Mouse (Mus musculus) limb, embryonic 15.5 days (tissue): ENCODE results near the gene Baiap3. TPM values are rescaled to one million over a fixed set of nuclear protein-coding genes. Genes with fewer than 3 reads are reported as not detected.

Experiments used
- ATAC-seq: fragments of 200-750 bp; cut with Nextera tagmentation; 2 replicates; pipeline ENCODE4 v1.8.0; 2017; ENCODE audit warnings: low read depth, moderate TSS enrichment; ENCODE audit not compliant: insufficient number of reproducible peaks, low FRiP score, low TSS enrichment
- H3K27ac ChIP-seq: fragments of 300-500 bp; sonication (generic); 2 replicates; pipeline ENCODE4 v1.5.1; 2015; ENCODE audit warnings: moderate library complexity, mild to moderate bottlenecking, inconsistent platforms
- H3K27me3 ChIP-seq: fragments of 300-500 bp; sonication (generic); 2 replicates; pipeline ENCODE4 v1.6.1; 2015; ENCODE audit warnings: inconsistent platforms
- H3K36me3 ChIP-seq: fragments of 300-500 bp; sonication (generic); 2 replicates; pipeline ENCODE4 v1.6.1; 2015; ENCODE audit warnings: inconsistent platforms
- H3K4me1 ChIP-seq: fragments of 300-500 bp; sonication (generic); 2 replicates; pipeline ENCODE4 v1.6.1; 2015; ENCODE audit warnings: inconsistent platforms
- H3K4me2 ChIP-seq: fragments of 300-500 bp; sonication (generic); 2 replicates; pipeline ENCODE4 v1.6.1; 2015; ENCODE audit warnings: mild to moderate bottlenecking, inconsistent platforms
- H3K4me3 ChIP-seq: fragments of 300-500 bp; sonication (generic); 2 replicates; pipeline ENCODE4 v1.5.1; 2015; ENCODE audit warnings: mild to moderate bottlenecking, inconsistent platforms
- H3K9ac ChIP-seq: fragments of 300-500 bp; sonication (generic); 2 replicates; pipeline ENCODE4 v1.6.1; 2015; ENCODE audit warnings: inconsistent platforms
- H3K9me3 ChIP-seq: fragments of 300-500 bp; sonication (generic); 2 replicates; pipeline ENCODE4 v1.6.1; 2016; ENCODE audit warnings: inconsistent platforms
- WGBS: fragments of 180-500 bp; shearing (Covaris S2); methylation state at CpG from one replicate; pipeline ENCODE4 v1.1.7; 2015; 5-methylcytosine and 5-hydroxymethylcytosine counted together
- polyA plus RNA-seq: library from polyadenylated mRNA; unstranded; fragments of >200 nt; fragmentation: Nextera tagmentation; extraction: Ambion mirVana; gene quantifications from 2 replicates; pipeline ENCODE4 v1.2.1, GENCODE M21; 2015

The Baiap3 gene
- 0.46 and 0.61 TPM in 2 replicates for polyA plus RNA-seq

GRCm38 (mm10) chr17:25256140-25256754, at the start of gene Baiap3:
TSS of gene Baiap3 (minus strand) at chr17:25256364.
- Histone ChIP-seq H3K4me1 (peaks cover 15% of the 10 kb centered on the region), H3K9ac (peak within 1 kb of the TSS; percentile 31; the same call in 1 of the 2 replicates), H3K27me3 (peaks cover 50% of the 10 kb centered on the region), H3K27ac (no peak within 1 kb of the TSS), H3K36me3 (peaks cover 23% of the 10 kb centered on the region), H3K4me3 (peak within 1 kb of the TSS; percentile 36), H3K9me3 (no peaks in the 10 kb centered on the region), H3K4me2 (peak within 1 kb of the TSS; percentile 69)
- 4% methylated on average over 35 of the region's 35 CpGs for WGBS
- ATAC-seq: no peak

GRCm38 (mm10) chr17:25298094-25298493, 41.9 kb upstream of the Baiap3 start, which contains the start of gene Prss34:
TSS of gene Prss34 (plus strand) at chr17:25298394.
- Histone ChIP-seq H3K27ac (no peak within 1 kb of the TSS), H3K36me3 (no peaks in the 10 kb centered on the region), H3K9me3 (no peaks in the 10 kb centered on the region), H3K4me1 (no peaks in the 10 kb centered on the region), H3K4me3 (no peak within 1 kb of the TSS), H3K27me3 (no peaks in the 10 kb centered on the region), H3K4me2 (no peak within 1 kb of the TSS), H3K9ac (no peak within 1 kb of the TSS)
- ATAC-seq: no peak
- 66% methylated on average over 5 of the region's 5 CpGs for WGBS

DNA sequence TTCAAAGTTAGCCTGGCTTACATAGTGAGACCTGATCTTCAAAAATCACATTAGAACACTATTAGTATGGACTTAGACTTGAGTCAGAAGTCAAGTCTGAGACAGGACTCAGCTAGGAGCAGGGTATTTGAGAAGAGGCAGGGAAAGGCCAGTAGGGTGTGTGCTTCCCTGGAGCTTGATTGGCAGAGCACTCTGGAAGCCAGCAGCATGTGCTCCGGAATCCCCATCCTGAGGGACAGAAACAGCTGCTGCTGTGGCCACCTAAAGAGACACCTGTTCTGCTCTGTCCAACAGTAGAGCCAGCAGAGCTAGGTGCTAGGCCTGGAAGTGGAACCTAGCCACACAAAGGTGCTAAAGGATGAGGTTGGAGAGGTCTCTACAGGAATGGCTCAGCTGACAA, 37.9 kb upstream of the Baiap3 start:
- Histone ChIP-seq H3K36me3 (no peaks in the 10 kb centered on the region), H3K9ac (no peak overlapping the region), H3K4me1 (no peaks in the 10 kb centered on the region), H3K4me2 (no peak overlapping the region), H3K27me3 (0 out of 2 replicates have a peak, but pooled peaks cover 7% of the 10 kb centered on the region), H3K4me3 (no peak overlapping the region), H3K9me3 (no peaks in the 10 kb centered on the region), H3K27ac (no peak overlapping the region)
- 74% methylated on average over 1 of the region's 1 CpGs for WGBS
- no peak for ATAC-seq

GRCm38 (mm10) chr17:25293495-25293894, 37.3 kb upstream of the Baiap3 start:
- ATAC-seq: no peak
- H3K4me1 ChIP-seq: no peaks in the 10 kb centered on the region
- no peaks in the 10 kb centered on the region for H3K9me3 ChIP-seq
- no peak overlapping the region for H3K4me2 ChIP-seq
- WGBS: 73% methylated on average over 5 of the region's 5 CpGs
- 0 out of 2 replicates have a peak, but pooled peaks cover 7% of the 10 kb centered on the region for H3K27me3 ChIP-seq
- no peak overlapping the region for H3K4me3 ChIP-seq
- H3K27ac ChIP-seq: no peak overlapping the region
- no peaks in the 10 kb centered on the region for H3K36me3 ChIP-seq
- no peak overlapping the region for H3K9ac ChIP-seq

DNA sequence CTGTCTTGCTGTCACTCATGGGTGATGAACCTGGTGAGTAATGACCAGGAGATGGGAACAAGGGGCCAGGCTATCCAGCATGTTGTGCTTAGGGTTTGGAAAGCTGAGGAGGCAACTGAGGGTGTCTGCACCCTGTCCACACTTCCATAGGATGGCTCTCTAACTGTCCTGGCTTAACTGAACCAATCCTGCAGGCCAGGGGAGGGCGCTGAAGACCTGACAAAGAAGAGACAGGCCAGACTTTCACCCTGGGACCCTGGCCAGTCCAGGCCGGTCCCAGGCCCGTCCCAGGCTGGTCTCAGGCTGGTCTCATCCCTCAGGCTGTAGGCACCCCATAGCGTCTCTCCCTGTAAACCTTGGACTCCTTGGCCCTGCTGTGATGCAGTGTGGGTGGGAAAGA, 34.2 kb upstream of the Baiap3 start:
- Histone ChIP-seq H3K27me3 (0 out of 2 replicates have a peak, but pooled peaks cover 7% of the 10 kb centered on the region), H3K4me2 (no peak overlapping the region), H3K9ac (no peak overlapping the region), H3K27ac (no peak overlapping the region), H3K4me3 (no peak overlapping the region), H3K9me3 (no peaks in the 10 kb centered on the region), H3K36me3 (no peaks in the 10 kb centered on the region), H3K4me1 (no peaks in the 10 kb centered on the region)
- ATAC-seq: no peak
- 23% methylated on average over 4 of the region's 4 CpGs for WGBS

DNA sequence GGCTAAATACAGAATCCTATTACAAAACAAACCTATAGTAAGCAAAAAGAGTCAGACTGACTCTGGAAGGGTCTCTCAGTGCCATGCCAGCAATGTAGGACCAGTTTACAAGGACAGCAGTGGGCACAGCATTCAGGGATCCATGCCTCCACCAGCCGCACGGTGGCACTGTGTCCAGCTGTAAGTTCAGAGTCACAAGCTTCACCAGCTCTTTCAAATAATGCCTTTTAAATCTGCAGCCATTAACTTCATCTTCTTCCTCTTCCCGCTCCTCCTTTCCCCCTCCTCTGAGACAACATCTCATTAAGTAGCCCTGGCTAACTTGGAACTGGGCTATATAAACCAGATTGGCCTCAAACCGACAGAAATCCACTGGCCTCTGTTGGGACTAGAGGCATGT, 32.7 kb upstream of the Baiap3 start:
- no peak for ATAC-seq
- Histone ChIP-seq H3K4me3 (no peak overlapping the region), H3K9me3 (no peaks in the 10 kb centered on the region), H3K27ac (no peak overlapping the region), H3K4me2 (no peak overlapping the region), H3K4me1 (no peaks in the 10 kb centered on the region), H3K36me3 (no peaks in the 10 kb centered on the region), H3K27me3 (0 out of 2 replicates have a peak, but pooled peaks cover 7% of the 10 kb centered on the region), H3K9ac (no peak overlapping the region)
- 17% methylated on average over 4 of the region's 4 CpGs for WGBS

DNA sequence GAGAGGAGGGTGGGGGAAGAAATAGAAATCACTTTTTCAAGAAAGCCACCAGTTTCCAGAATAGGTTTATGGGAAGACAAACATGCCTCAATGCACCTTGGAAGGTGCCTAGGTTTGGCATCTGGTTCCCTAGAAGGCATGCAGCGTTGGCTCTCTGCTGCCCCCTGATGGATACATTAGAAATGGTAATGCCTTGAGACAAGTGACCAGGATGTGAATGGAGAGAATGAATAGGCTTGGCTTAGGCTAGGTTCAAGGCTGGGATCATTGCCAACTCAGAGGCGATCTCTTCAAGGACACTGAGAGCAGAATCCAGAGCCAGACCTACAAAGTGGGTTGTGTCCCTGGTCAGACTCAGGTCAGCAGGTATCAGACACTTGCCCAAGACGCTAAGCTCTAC, 28.9 kb upstream of the Baiap3 start:
- H3K9ac ChIP-seq: no peak overlapping the region
- no peak overlapping the region for H3K4me2 ChIP-seq
- H3K9me3 ChIP-seq: no peaks in the 10 kb centered on the region
- H3K4me3 ChIP-seq: no peak overlapping the region
- H3K27ac ChIP-seq: no peak overlapping the region
- no peaks in the 10 kb centered on the region for H3K27me3 ChIP-seq
- no peaks in the 10 kb centered on the region for H3K4me1 ChIP-seq
- no peaks in the 10 kb centered on the region for H3K36me3 ChIP-seq
- WGBS: 22% methylated on average over 3 of the region's 3 CpGs
- ATAC-seq: no peak

DNA sequence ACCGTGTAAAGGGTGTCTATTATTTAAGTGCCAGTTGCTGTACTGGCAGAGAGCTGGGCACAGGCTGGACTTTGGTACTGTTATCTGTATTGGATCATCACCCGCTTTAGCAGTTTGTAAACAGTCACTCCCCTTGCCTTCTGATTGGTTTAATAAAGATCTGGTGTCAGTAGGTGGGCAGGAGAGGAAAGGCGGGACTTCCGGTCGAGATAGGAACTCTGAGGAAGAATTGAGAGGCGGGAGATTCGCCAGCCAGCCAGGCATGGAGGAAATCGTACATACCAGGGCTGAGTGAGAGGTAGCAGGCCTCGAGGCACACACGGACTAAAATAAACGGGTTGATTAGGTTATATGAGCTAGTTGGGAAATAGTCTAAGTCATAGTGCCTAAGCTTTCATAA, 26.0 kb upstream of the Baiap3 start:
- no peak overlapping the region for H3K4me3 ChIP-seq

DNA sequence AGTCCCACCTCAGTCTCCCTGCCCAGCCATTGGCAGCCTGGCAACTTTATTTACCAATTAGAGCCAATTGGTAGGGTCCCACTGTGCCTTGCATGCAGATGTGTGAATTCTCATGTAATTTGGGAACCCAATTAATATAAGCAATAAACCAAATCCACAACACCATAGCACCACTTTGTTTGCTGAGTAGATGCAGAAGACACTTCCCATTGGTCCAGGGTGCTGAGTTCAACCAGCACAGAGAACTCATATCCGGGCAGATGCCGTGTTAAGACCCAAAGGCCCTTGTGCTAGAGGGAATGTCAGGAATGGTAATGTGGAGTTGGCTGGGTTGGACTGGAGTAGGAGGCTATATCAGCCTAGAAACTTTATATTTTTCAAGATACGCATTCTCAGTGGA, 19.7 kb upstream of the Baiap3 start:
- no peak overlapping the region for H3K9ac ChIP-seq
- ATAC-seq: no peak
- 93% methylated on average over 3 of the region's 3 CpGs for WGBS

More for the DNA sequence above, 26.0 kb upstream of the Baiap3 start:
- H3K27me3 ChIP-seq: peaks cover 6% of the 10 kb centered on the region; the same call in 1 of the 2 replicates
- H3K36me3 ChIP-seq: no peaks in the 10 kb centered on the region
- H3K9me3 ChIP-seq: no peaks in the 10 kb centered on the region
- ATAC-seq: no peak
- H3K27ac ChIP-seq: no peak overlapping the region
- 35% methylated on average over 11 of the region's 11 CpGs for WGBS
- no peak overlapping the region for H3K4me2 ChIP-seq
- H3K9ac ChIP-seq: no peak overlapping the region
- H3K4me1 ChIP-seq: no peaks in the 10 kb centered on the region

GRCm38 (mm10) chr17:25274571-25275346, 18.6 kb upstream of the Baiap3 start, which contains the start of gene Ube2i:
TSS of gene Ube2i (minus strand) at chr17:25274622.
- Histone ChIP-seq H3K9ac (peak within 1 kb of the TSS; percentile 99), H3K27ac (peak within 1 kb of the TSS; percentile 99), H3K36me3 (peaks cover 2% of the 10 kb centered on the region), H3K4me2 (peak within 1 kb of the TSS; percentile 82), H3K4me1 (peaks cover 29% of the 10 kb centered on the region), H3K9me3 (no peaks in the 10 kb centered on the region), H3K4me3 (peak within 1 kb of the TSS; percentile 94), H3K27me3 (peaks cover 6% of the 10 kb centered on the region; the same call in 1 of the 2 replicates)
- WGBS: 77% methylated on average over 9 of the region's 9 CpGs
- no peak for ATAC-seq

More for the DNA sequence above, 19.7 kb upstream of the Baiap3 start:
- H3K4me2 ChIP-seq: no peak overlapping the region
- H3K4me3 ChIP-seq: no peak overlapping the region
- H3K27me3 ChIP-seq: peaks cover 6% of the 10 kb centered on the region; the same call in 1 of the 2 replicates
- H3K27ac ChIP-seq: no peak overlapping the region
- H3K9me3 ChIP-seq: no peaks in the 10 kb centered on the region
- no peaks in the 10 kb centered on the region; the same call in 1 of the 2 replicates for H3K36me3 ChIP-seq
- H3K4me1 ChIP-seq: peaks cover 23% of the 10 kb centered on the region

- H3K36me3 ChIP-seq: peaks cover 11% of the 10 kb centered on the region
- under 1% methylated on average over 35 of the region's 45 CpGs for WGBS
- H3K4me1 ChIP-seq: peaks cover 33% of the 10 kb centered on the region
- peak overlapping the region; percentile 99 for H3K9ac ChIP-seq
- H3K9me3 ChIP-seq: no peaks in the 10 kb centered on the region
- peak overlapping the region; percentile 99 for H3K27ac ChIP-seq
- H3K4me3 ChIP-seq: peak overlapping the region; percentile 94
- H3K27me3 ChIP-seq: no peaks in the 10 kb centered on the region
- peak overlapping the region; percentile 82 for H3K4me2 ChIP-seq
- peak; percentile 87 for ATAC-seq
These were observed 17.7 kb upstream of the Baiap3 start for GRCm38 (mm10) chr17:25273706-25274501.
